Mouse (Mus musculus) hindbrain, embryonic 12.5 days (tissue): ENCODE data around the gene Dedd. TPM values are rescaled to one million over a fixed set of nuclear protein-coding genes. Genes with fewer than 3 reads are reported as not detected.
"Not testable (repeated sequence)": the region's sequence is repeated elsewhere in the genome, so short reads cannot be mapped to it uniquely, and the experiment has no call there.

ENCODE experiments used
- ATAC-seq: fragments of 200-750 bp; cut with Nextera tagmentation; 2 replicates; pipeline ENCODE4 v1.8.0; 2017; ENCODE audit warnings: moderate TSS enrichment; ENCODE audit not compliant: low FRiP score
- H3K27ac ChIP-seq: fragments of 300-500 bp; sonication (generic); 2 replicates; pipeline ENCODE4 v1.5.1; 2016; ENCODE audit warnings: mild to moderate bottlenecking
- H3K27me3 ChIP-seq: fragments of 300-500 bp; sonication (generic); 2 replicates; pipeline ENCODE4 v1.6.1; 2016; ENCODE audit warnings: mild to moderate bottlenecking
- H3K36me3 ChIP-seq: fragments of 300-500 bp; sonication (generic); 2 replicates; pipeline ENCODE4 v1.6.1; 2016; ENCODE audit warnings: mild to moderate bottlenecking
- H3K4me1 ChIP-seq: fragments of 300-500 bp; sonication (generic); 2 replicates; pipeline ENCODE4 v1.6.1; 2016
- H3K4me2 ChIP-seq: fragments of 300-500 bp; sonication (generic); replicated peaks from 2 replicates; pipeline ENCODE4 v1.6.1; 2016; ENCODE audit warnings: mild to moderate bottlenecking
- H3K4me3 ChIP-seq: fragments of 300-500 bp; sonication (generic); 2 replicates; pipeline ENCODE4 v1.5.1; 2016; ENCODE audit warnings: mild to moderate bottlenecking
- H3K9ac ChIP-seq: fragments of 300-500 bp; sonication (generic); 2 replicates; pipeline ENCODE4 v1.6.1; 2016; ENCODE audit warnings: mild to moderate bottlenecking, moderate library complexity
- H3K9me3 ChIP-seq: fragments of 300-500 bp; sonication (generic); replicated peaks from 2 replicates; pipeline ENCODE4 v1.6.1; 2016; ENCODE audit warnings: mild to moderate bottlenecking
- WGBS: fragments of 180-500 bp; shearing (Covaris S2); methylation state at CpG from one replicate; pipeline ENCODE4 v1.1.7; 2016; 5-methylcytosine and 5-hydroxymethylcytosine counted together
- polyA plus RNA-seq: library from polyadenylated mRNA; unstranded; fragments of >200 nt; fragmentation: Nextera tagmentation; extraction: Ambion mirVana; gene quantifications from 2 replicates; pipeline ENCODE4 v1.2.1, GENCODE M21; 2016

Gene Dedd
- polyA plus RNA-seq, 1 experiment from 2014 or later: 54.6 TPM

DNA sequence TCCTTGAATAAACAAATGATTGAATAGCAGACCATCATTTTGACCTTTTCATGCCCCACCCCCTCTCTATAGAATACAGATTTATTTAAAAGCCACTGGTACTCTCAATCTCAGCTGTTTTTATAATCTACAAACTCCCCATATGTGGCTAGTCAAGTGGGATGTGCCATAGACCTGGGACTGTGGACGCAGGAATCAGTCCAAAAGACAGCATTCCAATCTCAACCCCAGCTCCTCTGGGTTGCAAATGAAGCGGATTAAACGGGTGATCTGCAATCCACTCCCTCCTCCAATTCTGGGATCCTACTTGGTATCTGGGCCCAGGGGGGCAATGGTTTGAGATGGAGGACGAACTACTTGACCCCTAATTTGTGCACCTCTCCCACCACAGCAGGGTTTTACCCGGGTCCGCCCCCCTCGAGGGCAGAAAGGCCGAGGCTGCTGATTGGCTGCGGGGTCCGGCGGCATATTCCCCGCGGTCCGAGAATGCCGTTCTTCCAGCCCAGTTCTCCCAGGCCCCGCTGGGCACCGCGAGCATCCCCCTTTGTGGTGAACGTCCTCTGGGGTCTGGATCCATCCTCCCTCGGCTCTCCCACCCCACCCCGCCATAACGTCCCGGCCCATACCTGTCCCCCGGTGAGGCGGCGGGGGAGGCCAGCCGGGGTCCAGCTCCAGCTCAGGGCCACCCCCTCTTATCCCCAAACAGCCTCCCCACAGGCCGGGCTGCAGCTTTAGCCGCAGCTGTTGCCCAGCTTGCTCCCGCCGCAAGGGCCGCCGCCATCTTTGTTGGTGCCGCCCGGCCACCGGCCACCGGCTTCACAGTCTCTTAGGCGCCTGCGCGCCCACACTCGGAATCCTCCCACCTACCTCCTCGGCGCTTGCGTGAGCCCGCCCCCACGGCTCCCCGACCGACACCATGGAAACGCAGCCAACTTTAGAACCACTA lies 41.5 kb upstream of the Dedd start, which contains the start of gene Usp21:
Gene Usp21 (minus strand): TSS at position 856 of the 946 bp plus-strand sequence.
- Histone ChIP-seq H3K36me3 (peaks cover 50% of the 10 kb centered on the region), H3K9ac (peak within 1 kb of the TSS; percentile 80), H3K9me3 (no peaks in the 10 kb centered on the region), H3K4me1 (peaks cover 26% of the 10 kb centered on the region), H3K27me3 (no peaks in the 10 kb centered on the region), H3K27ac (peak within 1 kb of the TSS; percentile 96), H3K4me3 (peak within 1 kb of the TSS; percentile 64), H3K4me2 (peak within 1 kb of the TSS; percentile 62)
- under 1% methylated on average over 42 of the region's 49 CpGs for WGBS
- ATAC-seq: peak; percentile 95

DNA sequence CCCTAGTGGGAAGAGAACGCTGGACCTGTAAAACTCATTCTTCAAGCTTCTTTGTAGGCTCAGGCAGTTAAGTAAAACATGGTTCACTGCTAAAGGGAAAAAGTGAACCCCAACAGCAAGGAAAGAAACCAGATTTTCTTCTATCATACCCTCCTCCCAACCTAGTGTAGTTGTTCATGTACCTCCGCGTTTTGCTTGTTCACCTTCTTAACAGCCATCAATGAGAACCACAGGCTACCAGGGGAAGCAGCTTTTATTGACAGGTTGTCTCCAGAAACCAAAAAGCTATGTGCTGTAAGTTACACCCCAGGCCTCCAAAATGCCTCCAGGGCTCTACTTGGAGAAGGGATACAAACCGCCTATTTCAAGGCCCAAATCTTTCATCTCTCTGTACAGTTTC lies 40.6 kb upstream of the Dedd start:
- peak overlapping the region; percentile 96 for H3K27ac ChIP-seq
- no peak for ATAC-seq
- H3K9me3 ChIP-seq: no peaks in the 10 kb centered on the region
- no peak overlapping the region for H3K4me3 ChIP-seq
- H3K4me2 ChIP-seq: peak overlapping the region; percentile 62
- peaks cover 28% of the 10 kb centered on the region for H3K4me1 ChIP-seq
- 69% methylated on average over 4 of the region's 4 CpGs for WGBS
- 0 out of 2 replicates have a peak overlapping the region, but pooled peaks have one; percentile 36 for H3K9ac ChIP-seq
- peaks cover 46% of the 10 kb centered on the region for H3K36me3 ChIP-seq
- H3K27me3 ChIP-seq: no peaks in the 10 kb centered on the region

DNA sequence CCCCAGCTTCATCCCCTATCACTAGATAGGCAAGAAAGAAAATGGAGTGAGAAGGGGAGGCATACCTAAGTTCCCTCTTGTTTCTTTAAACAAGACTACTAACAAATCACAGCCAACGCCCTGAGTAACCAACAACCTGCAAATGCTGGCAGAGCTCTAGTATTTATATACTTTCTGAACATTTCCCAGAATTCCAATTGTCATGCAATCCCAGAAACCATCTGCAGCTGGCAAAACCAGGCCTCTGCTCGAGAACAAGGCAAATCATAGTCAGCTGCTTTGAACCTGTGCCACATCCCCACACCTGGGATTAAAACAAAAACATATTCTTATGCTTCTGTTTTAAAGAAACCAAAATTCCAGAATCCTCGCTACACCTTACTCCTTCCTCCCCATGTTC lies 35.6 kb upstream of the Dedd start:
- peak overlapping the region; percentile 76 for H3K4me3 ChIP-seq
- peaks cover 11% of the 10 kb centered on the region for H3K4me1 ChIP-seq
- no peak overlapping the region for H3K27ac ChIP-seq
- no peak overlapping the region for H3K9ac ChIP-seq
- 91% methylated on average over 3 of the region's 3 CpGs for WGBS
- no peak for ATAC-seq
- peak overlapping the region; percentile 75 for H3K4me2 ChIP-seq
- H3K9me3 ChIP-seq: no peaks in the 10 kb centered on the region
- H3K27me3 ChIP-seq: peaks cover 18% of the 10 kb centered on the region
- peaks cover 17% of the 10 kb centered on the region; the same call in 1 of the 2 replicates for H3K36me3 ChIP-seq

DNA sequence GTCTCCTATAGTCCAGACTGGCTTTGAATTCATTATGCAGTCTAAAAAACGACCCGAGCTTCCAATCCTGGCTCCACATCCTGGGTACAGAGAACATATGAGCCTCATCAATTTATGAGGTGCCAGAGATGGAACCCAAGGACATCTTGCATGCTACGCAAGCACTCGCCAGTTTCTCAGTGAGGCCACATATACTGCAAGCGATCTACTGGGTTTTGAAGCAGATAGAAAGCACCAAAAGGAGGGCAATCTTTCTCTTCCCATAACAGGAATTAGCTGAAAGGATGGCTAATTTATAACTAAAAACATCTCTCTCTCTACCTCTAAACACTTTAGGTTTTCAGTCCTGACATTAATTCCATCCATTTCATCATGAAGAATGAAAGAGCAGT lies 35.0 kb upstream of the Dedd start:
- H3K9ac ChIP-seq: peak overlapping the region; percentile 84
- H3K27ac ChIP-seq: peak overlapping the region; percentile 93
- H3K36me3 ChIP-seq: peaks cover 12% of the 10 kb centered on the region; the same call in 1 of the 2 replicates
- ATAC-seq: no peak
- peaks cover 9% of the 10 kb centered on the region for H3K4me1 ChIP-seq
- WGBS: 52% methylated on average over 5 of the region's 5 CpGs
- no peaks in the 10 kb centered on the region for H3K9me3 ChIP-seq
- peak overlapping the region; percentile 76 for H3K4me3 ChIP-seq
- peak overlapping the region; percentile 75 for H3K4me2 ChIP-seq
- peaks cover 23% of the 10 kb centered on the region for H3K27me3 ChIP-seq

DNA sequence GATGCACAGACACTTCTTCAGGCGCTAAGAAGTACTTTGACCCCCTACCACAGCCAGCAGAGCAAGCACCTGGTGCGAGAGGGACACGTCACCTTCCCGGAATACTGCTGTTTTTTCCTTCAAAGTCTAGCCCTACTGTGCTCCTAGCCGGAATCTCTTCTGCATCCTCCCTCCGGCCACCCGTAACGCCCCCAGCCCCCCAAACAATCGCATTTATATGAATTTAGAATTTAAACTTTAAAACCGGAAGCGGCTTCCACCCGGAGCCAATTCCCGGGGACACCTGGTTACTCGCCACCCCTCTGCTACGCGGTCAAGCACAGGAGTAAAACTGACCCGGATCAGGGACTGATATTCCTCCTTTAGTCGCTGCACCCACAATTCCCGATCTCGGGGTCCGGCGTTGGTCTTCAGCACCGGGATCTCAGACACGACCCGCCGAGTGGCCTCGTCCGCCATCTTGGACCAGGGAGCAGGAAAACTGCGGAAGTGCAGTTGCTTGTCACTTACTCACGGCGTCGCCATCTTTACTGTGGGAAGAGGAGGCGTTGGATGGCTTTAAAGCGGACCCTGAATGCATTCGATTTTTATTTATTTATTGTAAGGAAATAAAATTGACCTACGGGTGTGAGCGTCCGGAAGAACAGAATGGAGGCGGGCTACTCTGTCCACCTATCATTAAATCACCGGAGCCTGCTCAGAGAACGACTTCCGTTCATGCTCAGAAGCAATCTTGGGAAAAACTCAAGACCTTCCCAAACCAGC lies 34.5 kb upstream of the Dedd start, which contains the start of gene Ufc1:
Gene Ufc1 (minus strand): TSS at position 727 of the 765 bp plus-strand sequence.
- peak within 1 kb of the TSS; percentile 75 for H3K4me2 ChIP-seq
- peak; percentile 82 for ATAC-seq
- peak within 1 kb of the TSS; percentile 76 for H3K4me3 ChIP-seq
- under 1% methylated on average over 42 of the region's 42 CpGs for WGBS
- peaks cover 24% of the 10 kb centered on the region for H3K27me3 ChIP-seq
- H3K36me3 ChIP-seq: peaks cover 6% of the 10 kb centered on the region; the same call in 1 of the 2 replicates
- no peaks in the 10 kb centered on the region for H3K9me3 ChIP-seq
- peak within 1 kb of the TSS; percentile 93 for H3K27ac ChIP-seq
- peak within 1 kb of the TSS; percentile 84 for H3K9ac ChIP-seq
- H3K4me1 ChIP-seq: peaks cover 9% of the 10 kb centered on the region

DNA sequence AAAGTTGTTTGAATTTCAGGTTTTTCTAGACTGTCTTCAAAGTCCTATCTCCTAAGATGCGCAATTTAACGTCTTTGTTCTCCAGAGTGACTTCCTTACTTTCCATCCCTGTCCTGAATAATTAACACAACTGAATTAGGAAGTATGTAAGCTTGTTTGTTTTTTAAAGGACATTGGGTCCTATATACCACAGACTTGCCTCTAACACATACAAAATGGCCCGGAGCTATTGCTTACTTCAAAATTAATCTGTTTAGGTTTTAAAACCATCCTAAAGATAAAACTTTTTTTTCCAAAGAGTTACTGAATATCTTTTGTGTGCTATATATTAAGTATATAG lies 33.9 kb upstream of the Dedd start:
- H3K9ac ChIP-seq: peak overlapping the region; percentile 84
- 16% methylated on average over 3 of the region's 3 CpGs for WGBS
- peak overlapping the region; percentile 75 for H3K4me2 ChIP-seq
- peaks cover 24% of the 10 kb centered on the region for H3K27me3 ChIP-seq
- H3K4me3 ChIP-seq: peak overlapping the region; percentile 76
- ATAC-seq: peak; percentile 53
- H3K9me3 ChIP-seq: no peaks in the 10 kb centered on the region
- H3K36me3 ChIP-seq: 0 out of 2 replicates have a peak, but pooled peaks cover under 1% of the 10 kb centered on the region
- H3K27ac ChIP-seq: peak overlapping the region; percentile 93
- H3K4me1 ChIP-seq: peaks cover 9% of the 10 kb centered on the region

DNA sequence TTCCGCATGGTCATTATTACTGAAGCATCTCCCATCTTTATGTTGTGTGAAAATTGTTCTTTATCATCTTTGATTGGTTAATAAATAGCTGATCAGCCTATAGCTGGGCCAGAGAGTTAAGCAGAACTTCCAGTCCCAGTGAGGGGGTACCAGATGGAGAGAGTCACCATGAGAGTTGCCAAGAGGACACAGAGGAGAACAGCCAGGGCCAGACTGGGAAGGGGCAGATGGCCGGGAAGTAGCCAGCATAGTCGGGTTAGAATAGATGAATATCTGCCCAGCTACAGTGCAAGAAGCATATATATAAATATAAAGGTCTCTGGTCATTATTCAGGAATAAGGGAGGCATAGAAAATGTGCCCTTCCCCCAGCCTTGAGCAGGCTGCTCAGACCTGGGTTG lies 30.7 kb upstream of the Dedd start:
- ATAC-seq: no peak
- H3K27me3 ChIP-seq: peaks cover 24% of the 10 kb centered on the region
- H3K36me3 ChIP-seq: no peaks in the 10 kb centered on the region
- no peak overlapping the region for H3K27ac ChIP-seq
- H3K9ac ChIP-seq: no peak overlapping the region
- no peak overlapping the region for H3K4me3 ChIP-seq
- H3K4me1 ChIP-seq: peaks cover 7% of the 10 kb centered on the region
- H3K4me2 ChIP-seq: no peak overlapping the region
- 67% methylated on average over 3 of the region's 3 CpGs for WGBS
- H3K9me3 ChIP-seq: no peaks in the 10 kb centered on the region

DNA sequence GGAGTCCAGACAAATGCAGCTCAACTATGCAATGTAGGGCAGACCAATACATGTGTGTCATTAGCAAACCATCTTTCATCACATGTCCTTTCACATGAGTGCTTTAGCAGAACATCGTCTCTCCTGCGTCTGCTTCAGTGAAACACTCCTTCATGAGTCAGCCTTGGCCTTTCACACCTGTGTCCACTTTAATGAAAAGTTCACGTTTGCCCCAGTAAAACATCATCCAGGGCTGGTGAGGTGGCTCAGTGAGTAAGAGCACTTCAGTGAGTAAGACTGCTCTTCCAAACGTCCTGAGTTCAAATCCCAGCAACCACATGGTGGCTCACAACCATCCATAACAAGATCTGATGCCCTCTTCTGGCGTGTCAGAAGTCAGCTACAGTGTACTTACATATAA lies 22.8 kb upstream of the Dedd start:
- not testable (repeated sequence) for H3K36me3 ChIP-seq, H3K27ac ChIP-seq, H3K4me1 ChIP-seq, H3K9ac ChIP-seq, H3K27me3 ChIP-seq, H3K9me3 ChIP-seq, H3K4me2 ChIP-seq, ATAC-seq, H3K4me3 ChIP-seq
- 72% methylated on average over 5 of the region's 5 CpGs for WGBS

DNA sequence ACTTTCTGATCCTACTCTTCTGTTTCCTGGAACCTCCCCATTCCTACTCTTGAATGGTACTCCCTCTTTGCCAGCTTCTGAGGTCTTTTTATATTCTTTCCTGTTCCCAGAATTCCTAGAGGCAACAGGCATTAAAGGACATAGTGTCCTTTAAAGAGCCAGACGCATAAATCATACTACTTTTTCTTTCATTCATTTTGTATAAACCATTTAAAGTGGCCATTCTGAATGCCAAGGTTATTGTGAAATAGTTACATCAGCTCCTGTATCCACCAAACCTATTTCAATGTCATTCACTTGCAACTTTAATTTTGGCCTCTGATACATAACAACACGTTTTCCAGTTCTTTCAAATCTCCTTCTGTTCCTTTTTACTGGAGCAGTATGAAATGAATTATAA lies 19.6 kb upstream of the Dedd start:
- no peak for ATAC-seq
- H3K4me1 ChIP-seq: no peaks in the 10 kb centered on the region
- 72% methylated on average over 2 of the region's 2 CpGs for WGBS
- no peaks in the 10 kb centered on the region for H3K36me3 ChIP-seq
- no peaks in the 10 kb centered on the region for H3K9me3 ChIP-seq
- no peak overlapping the region for H3K4me3 ChIP-seq
- no peak overlapping the region for H3K9ac ChIP-seq
- H3K27ac ChIP-seq: no peak overlapping the region
- no peak overlapping the region for H3K4me2 ChIP-seq
- H3K27me3 ChIP-seq: 0 out of 2 replicates have a peak, but pooled peaks cover 5% of the 10 kb centered on the region

DNA sequence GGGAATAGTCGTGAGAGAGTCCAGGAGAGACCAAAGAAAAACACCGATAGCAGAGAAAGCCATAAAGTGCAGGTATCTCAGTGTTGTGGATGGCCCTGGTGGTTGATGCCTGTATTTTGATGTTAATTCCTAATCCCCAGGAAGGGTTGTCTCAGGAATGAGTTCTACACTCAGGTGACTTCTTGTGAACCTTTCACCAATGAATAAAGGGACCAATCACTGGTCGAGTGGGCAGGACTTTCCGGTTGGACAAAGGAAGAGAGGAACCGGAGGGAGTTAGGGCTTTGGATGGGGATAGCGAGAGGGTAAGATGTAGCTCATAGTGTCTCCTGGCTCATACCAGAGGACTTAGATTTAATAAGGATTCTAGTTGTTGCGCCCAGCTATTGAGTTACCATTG lies 9.2 kb upstream of the Dedd start:
- Histone ChIP-seq H3K4me3 (no peak overlapping the region), H3K27me3 (no peaks in the 10 kb centered on the region), H3K36me3 (no peaks in the 10 kb centered on the region), H3K4me1 (no peaks in the 10 kb centered on the region), H3K4me2 (no peak overlapping the region; the same call in 1 of the 2 replicates), H3K27ac (no peak overlapping the region), H3K9ac (0 out of 2 replicates have a peak overlapping the region, but pooled peaks have one; percentile 18), H3K9me3 (no peaks in the 10 kb centered on the region)
- no peak for ATAC-seq
- 16% methylated on average over 7 of the region's 7 CpGs for WGBS

DNA sequence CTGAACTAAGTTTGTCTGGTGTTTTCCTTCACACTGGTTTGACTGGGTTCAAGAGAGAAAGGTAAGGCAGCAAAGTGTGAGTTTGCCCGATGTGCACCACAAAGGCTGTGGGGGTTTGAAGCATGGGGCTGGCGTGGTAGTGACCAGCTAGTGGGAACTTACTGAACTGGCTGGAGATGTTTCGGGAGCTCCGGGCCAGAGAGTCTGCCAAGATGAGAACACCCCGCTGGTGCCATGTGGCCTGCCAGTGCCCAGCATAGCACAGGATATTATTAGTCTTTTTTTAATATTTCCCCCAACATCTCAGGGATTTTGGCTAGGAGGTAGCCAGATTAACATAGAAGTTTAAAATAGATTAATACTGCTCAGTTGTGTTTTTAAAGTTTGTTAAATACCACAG lies 8.8 kb upstream of the Dedd start:
- no peaks in the 10 kb centered on the region for H3K27me3 ChIP-seq
- 17% methylated on average over 5 of the region's 5 CpGs for WGBS
- H3K4me1 ChIP-seq: no peaks in the 10 kb centered on the region
- H3K4me2 ChIP-seq: no peak overlapping the region; the same call in 1 of the 2 replicates
- no peaks in the 10 kb centered on the region for H3K9me3 ChIP-seq
- H3K9ac ChIP-seq: 0 out of 2 replicates have a peak overlapping the region, but pooled peaks have one; percentile 18
- ATAC-seq: no peak
- H3K36me3 ChIP-seq: no peaks in the 10 kb centered on the region
- no peak overlapping the region for H3K4me3 ChIP-seq
- no peak overlapping the region for H3K27ac ChIP-seq

DNA sequence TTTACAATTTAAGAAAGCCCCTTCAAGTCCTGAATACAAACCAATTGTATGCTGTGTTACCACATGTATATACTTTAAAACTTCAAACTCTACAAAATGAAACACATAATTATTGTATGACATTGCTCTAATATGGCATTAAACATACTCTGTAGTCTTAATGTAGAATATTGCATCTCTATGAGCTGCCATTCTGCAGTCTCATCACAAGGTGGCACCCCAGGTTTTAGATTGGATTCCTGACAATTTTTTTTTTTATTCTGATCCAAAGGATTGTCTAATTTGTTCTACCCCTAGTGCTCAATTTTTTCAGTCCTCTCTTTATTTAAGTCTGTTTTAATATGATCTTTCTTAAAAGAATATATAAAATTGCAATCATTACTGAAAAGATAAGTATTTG lies 7.5 kb upstream of the Dedd start:
- Histone ChIP-seq H3K4me3 (no peak overlapping the region), H3K36me3 (no peaks in the 10 kb centered on the region)
- no peak for ATAC-seq

More for the DNA sequence above, 7.5 kb upstream of the Dedd start:
- H3K27ac ChIP-seq: no peak overlapping the region
- H3K4me2 ChIP-seq: no peak overlapping the region
- H3K9me3 ChIP-seq: no peaks in the 10 kb centered on the region
- H3K4me1 ChIP-seq: no peaks in the 10 kb centered on the region
- H3K27me3 ChIP-seq: no peaks in the 10 kb centered on the region
- no peak overlapping the region for H3K9ac ChIP-seq
